Mouse (Mus musculus) kidney, adult 2 months (tissue): Measurements from ENCODE around the gene Rnf207. TPM values are rescaled to one million over a fixed set of nuclear protein-coding genes. Genes with fewer than 3 reads are reported as not detected.

ENCODE experiments used
- DNase-seq: peaks from one replicate; pipeline ENCODE4 v3.0.0; 2021
- H3K27ac ChIP-seq: fragments of 200-500 bp; 2 replicates; pipeline ENCODE4 v1.5.1; 2012; ENCODE audit warnings: low read depth, low read length, control low read depth, inconsistent platforms; ENCODE audit not compliant: insufficient read depth
- H3K27me3 ChIP-seq: fragments of 200-500 bp; replicated peaks from 2 replicates; pipeline ENCODE4 v1.6.1; 2012; ENCODE audit warnings: mild to moderate bottlenecking, moderate library complexity, low read length, inconsistent platforms; ENCODE audit not compliant: control insufficient read depth, insufficient read depth
- H3K36me3 ChIP-seq: fragments of 200-500 bp; 2 replicates; pipeline ENCODE4 v1.6.1; 2012; ENCODE audit warnings: mild to moderate bottlenecking, moderate library complexity, low read length, inconsistent platforms; ENCODE audit not compliant: control insufficient read depth, insufficient read depth
- H3K4me1 ChIP-seq: fragments of 200-500 bp; 2 replicates; pipeline ENCODE4 v1.6.1; 2011; ENCODE audit warnings: low read length; ENCODE audit not compliant: control insufficient read depth, insufficient read depth
- H3K4me3 ChIP-seq: fragments of 200-500 bp; 2 replicates; pipeline ENCODE4 v1.5.1; 2011; ENCODE audit warnings: mild to moderate bottlenecking, low read depth, low read length, control low read depth; ENCODE audit not compliant: insufficient read depth
- CTCF ChIP-seq: fragments of 200-500 bp; conservative IDR thresholded peaks from 2 replicates; pipeline ENCODE4 v1.5.1; 2011; ENCODE audit warnings: low read depth, mild to moderate bottlenecking, control low read depth, low read length, moderate library complexity, mixed read lengths; ENCODE audit not compliant: insufficient read depth, insufficient read length
- POLR2A ChIP-seq: fragments of 200-500 bp; IDR thresholded peaks from one replicate; pipeline ENCODE4 v1.6.1; 2011; ENCODE audit warnings: low read depth, low read length, control low read depth
- WGBS: fragments of 180-500 bp; shearing (Covaris S2); methylation state at CpG from one replicate; pipeline ENCODE4 v1.1.7; 2018; 5-methylcytosine and 5-hydroxymethylcytosine counted together
- polyA plus RNA-seq: library from polyadenylated mRNA; depleted of rRNA; stranded (reverse); fragments of >200 nt; gene quantifications from 2 replicates; pipeline ENCODE4 v1.2.3, GENCODE M21; 2012

Gene Rnf207
- polyA plus RNA-seq, 1 experiment: 0.19 TPM

DNA sequence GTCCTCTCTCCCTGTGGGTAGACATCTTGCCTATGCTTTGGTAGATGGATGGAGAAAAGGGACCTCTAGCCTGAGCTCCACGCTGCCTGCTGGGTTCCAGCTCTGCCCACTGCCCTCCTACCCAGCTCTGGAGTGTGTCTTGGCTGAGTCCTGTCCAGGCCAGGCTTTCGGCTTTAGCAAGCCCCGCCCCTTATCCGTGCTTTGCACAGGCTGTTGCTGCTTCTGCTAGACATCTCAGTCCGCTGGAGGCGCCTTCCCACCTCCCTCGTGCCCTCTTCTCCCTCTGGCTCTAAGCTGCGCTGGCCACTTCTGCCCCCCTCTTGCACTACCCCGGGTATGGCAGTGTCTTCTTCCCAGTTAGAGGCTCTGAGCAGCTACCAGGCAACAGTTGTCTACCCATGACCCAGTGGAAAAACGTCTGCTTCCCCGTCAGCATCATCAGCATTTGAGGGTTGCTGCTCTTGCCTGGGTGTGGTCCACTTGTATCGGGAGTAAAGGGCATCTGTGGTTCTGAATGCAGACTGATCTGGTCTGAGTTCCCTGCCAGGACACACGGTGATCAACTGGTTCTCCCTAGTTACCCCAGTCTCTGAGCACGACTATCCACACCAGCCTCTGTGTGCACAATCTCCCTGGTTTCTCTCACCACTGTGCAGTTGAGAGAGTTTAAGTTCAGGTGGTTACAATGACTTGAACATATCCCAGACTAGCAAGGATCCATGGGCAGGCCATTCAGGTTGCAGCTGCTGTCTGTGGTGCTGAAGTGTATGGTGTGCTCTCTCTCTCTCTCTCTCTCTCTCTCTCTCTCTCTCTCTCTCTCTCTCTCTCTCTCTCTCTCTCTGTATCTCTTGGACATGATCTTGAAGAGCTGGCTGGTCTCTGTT lies 32.9 kb upstream of the Rnf207 start:
- H3K4me1 ChIP-seq: no peaks in the 10 kb centered on the region
- H3K4me3 ChIP-seq: no peak overlapping the region
- WGBS: 14% methylated on average over 14 of the region's 14 CpGs
- H3K27me3 ChIP-seq: no peaks in the 10 kb centered on the region
- no peak overlapping the region for H3K27ac ChIP-seq
- H3K36me3 ChIP-seq: no peaks in the 10 kb centered on the region
- no peak for TF ChIP-seq CTCF
- DNase-seq: no peak

DNA sequence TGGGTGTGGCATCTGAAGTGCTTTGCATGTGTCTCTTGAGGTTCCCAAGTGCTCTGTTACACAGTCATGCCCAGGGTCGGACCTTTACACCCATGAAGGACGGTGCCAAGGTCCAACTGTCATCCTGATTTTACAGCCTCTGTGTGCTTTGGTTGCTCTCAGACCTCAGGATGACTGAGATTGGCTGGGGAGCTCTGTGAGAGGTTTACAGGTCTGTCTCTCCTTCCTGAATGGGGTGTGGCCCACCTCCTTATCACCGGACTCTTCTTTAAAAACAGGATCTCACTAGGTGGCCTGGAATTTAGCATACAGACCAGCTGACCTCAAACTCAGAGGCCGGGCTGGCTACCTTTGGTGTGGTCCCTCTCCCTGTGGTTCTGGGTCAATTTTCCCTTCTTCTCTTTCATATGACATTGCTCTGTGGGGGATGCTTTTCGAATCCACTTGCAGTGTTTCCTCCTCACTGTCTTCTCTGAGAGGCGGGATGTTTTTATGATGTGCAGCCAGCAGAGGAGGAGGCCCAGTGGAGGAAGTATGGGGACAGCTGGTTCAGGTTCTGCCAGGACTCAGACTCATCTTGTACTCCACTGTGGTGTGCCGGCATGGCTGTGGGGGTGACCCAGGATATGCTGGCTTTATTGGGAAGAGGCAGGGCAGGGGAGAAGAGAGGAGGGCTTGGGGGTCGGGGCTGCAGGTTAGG lies 32.1 kb upstream of the Rnf207 start:
- WGBS: 22% methylated on average over 8 of the region's 8 CpGs
- Histone ChIP-seq H3K27me3 (no peaks in the 10 kb centered on the region), H3K4me3 (no peak overlapping the region), H3K4me1 (no peaks in the 10 kb centered on the region), H3K36me3 (no peaks in the 10 kb centered on the region), H3K27ac (no peak overlapping the region)
- no peak for DNase-seq
- TF ChIP-seq POLR2A (no peak), CTCF (no peak)

GRCm38 (mm10) chr4:152349837-152350381 lies 31.1 kb upstream of the Rnf207 start:
- Histone ChIP-seq H3K4me3 (no peak overlapping the region), H3K36me3 (no peaks in the 10 kb centered on the region), H3K4me1 (no peaks in the 10 kb centered on the region), H3K27ac (no peak overlapping the region), H3K27me3 (no peaks in the 10 kb centered on the region)
- DNase-seq: no peak
- WGBS: 3% methylated on average over 17 of the region's 17 CpGs
- TF ChIP-seq POLR2A (no peak), CTCF (no peak)

GRCm38 (mm10) chr4:152345120-152345889 lies 26.5 kb upstream of the Rnf207 start:
- TF ChIP-seq CTCF (no peak), POLR2A (no peak)
- Histone ChIP-seq H3K27me3 (no peaks in the 10 kb centered on the region), H3K4me1 (no peaks in the 10 kb centered on the region), H3K36me3 (no peaks in the 10 kb centered on the region), H3K4me3 (no peak overlapping the region), H3K27ac (no peak overlapping the region)
- DNase-seq: peak; percentile 22
- WGBS: 38% methylated on average over 7 of the region's 7 CpGs

DNA sequence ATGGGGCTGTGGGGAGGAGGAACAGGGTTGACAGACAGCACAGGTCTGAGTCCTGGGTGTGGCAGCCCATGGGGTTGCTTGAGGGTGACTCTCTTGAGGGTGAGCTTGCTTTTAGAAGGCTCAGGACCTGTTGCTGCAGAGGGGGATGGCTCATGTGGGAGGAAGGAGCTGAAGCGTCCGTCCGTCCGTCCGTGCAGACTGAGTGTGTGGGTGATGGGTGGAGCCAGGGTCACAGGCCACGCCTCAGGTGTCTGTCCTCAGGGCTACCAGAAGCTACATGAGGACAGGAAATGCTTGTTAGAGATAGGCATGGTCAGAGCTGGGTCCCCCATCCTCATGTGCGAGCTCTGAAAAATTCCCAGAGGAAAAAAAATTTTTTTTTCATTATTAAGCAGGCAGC lies 25.9 kb upstream of the Rnf207 start:
- no peak for DNase-seq
- Histone ChIP-seq H3K4me1 (no peaks in the 10 kb centered on the region), H3K36me3 (no peaks in the 10 kb centered on the region), H3K27ac (no peak overlapping the region), H3K4me3 (no peak overlapping the region), H3K27me3 (no peaks in the 10 kb centered on the region)
- 29% methylated on average over 7 of the region's 7 CpGs for WGBS
- no peak for TF ChIP-seq POLR2A
- TF ChIP-seq CTCF: no peak

- Histone ChIP-seq H3K4me3 (no peak overlapping the region), H3K36me3 (no peaks in the 10 kb centered on the region), H3K27me3 (peaks cover 3% of the 10 kb centered on the region; the same call in 1 of the 2 replicates), H3K4me1 (no peaks in the 10 kb centered on the region), H3K27ac (no peak overlapping the region)
- TF ChIP-seq CTCF (peak; percentile 54), POLR2A (no peak)
- WGBS: 14% methylated on average over 5 of the region's 5 CpGs
- peak; percentile 20 for DNase-seq
Measured at GRCm38 (mm10) chr4:152343296-152343695, 24.5 kb upstream of the Rnf207 start.
